Mouse (Mus musculus) thymus, adult 18-20 months (tissue): Measurements from ENCODE around the gene Serpina1c.
"Not testable (repeated sequence)": the region's sequence is repeated elsewhere in the genome, so short reads cannot be mapped to it uniquely, and the experiment has no call there.

Experiments
- DNase-seq, 2 experiments: peaks; one replicate each; pipeline ENCODE4 v3.0.0; 2022; ENCODE audit warnings: mixed read lengths in 2 of 2

Gene Serpina1c

DNA sequence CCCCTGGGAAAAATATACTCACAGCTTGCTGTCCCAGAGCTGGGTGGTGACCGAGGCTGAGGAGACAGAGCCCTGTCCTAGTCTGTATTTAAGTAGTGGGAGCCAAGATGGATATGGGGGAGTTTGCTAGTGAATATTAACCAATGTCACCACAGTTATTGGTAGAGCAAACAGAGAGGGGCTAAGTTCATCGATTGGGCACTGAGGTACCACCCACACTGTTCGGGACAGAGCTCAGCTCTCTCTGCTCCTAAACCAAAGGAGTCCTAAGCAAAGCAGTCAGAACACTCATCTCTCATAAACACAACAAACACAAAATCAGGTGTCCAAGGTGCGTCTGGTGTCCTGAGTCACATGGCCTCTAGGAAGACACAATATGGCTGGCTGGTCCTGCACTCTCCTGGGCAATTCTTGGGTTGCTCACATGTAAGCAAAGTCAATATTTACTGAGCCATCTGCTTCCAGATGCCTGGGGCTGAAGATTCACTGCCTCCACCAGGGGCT lies at the start of gene Serpina1c:
Serpina1c (minus strand) TSS at position 51 of the 504 bp plus-strand sequence.
- not testable (repeated sequence) for DNase-seq

DNA sequence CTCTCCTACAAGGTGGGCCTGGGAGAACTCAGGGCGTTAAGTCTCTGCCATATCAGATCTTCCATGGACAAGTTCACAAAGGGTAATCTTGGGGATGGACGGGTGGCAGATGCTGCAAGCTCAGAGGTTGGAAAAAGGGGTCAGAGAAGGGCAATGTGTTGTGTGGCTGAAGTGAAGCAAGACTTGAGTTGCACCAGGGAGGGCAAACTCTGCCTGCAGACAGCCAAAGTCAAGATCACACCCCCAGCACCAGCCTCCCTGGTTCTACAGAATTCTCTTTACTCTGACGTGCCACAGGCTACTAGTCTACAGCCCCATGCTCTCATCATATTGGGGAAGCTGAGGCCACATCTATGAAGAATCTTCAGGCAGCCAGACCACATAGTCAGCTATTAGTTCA lies 48.3 kb upstream of the Serpina1c start:
- DNase-seq, result not testable (repeated sequence)

DNA sequence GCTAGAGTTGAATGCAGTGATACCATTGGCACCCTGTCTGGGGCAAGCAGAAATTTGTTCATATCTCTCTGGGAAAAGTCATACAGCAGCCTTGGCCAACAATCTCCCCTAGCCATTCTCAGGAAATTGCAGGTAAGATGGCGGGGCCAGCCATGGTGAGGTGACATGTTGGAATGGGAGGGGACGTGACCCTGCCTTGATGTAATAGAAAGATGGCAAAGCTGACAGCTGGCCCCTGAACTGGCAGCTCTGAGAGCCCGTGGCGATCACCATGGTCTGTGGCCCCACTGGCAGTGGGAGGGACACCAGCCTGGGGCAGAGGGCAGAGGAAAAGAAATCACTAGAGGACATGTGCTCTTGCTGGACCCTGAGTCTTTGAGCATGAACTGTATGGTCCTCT lies 41.6 kb upstream of the Serpina1c start:
- DNase-seq, result no peak

DNA sequence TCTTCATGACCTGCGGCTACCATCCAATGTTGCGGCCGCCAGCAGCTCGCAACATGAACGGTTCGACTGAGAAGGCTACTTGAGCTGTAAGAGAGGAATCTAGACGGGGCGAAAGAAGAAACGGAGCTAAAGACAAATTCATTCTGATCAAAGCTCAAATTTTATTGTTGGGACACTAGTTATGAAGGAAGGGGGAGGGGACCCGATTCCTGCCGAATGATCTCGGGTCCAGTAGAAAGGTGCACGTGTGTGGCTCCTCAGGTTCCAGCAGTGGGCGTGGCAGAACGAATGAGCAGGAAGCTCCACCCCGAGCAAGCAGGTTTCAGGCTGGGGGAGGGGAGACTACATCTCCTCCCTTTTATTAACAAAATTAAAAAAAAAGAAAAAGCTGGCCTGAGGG lies 4.5 kb upstream of the Serpina1c start:
- not testable (repeated sequence) for DNase-seq

DNA sequence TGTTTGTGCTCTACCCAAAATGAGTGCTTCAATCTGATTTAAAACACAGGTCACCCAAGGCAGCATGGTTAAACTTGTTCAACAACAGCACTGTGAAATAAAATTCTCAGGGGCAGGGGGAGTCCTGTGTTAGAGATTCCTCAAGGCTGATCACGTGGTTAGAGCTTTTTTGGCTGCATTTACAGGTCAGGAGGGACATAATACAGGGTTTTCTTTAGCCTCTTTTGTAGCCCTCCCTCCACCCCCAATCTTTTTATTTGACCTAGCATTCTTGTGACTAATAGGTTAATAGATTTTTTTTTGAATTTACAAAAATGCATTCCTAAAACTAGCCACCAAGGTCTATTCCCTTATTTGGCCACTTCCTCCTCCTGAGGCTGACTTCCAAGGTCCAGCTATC lies 3.1 kb upstream of the Serpina1c start:
- not testable (repeated sequence) for DNase-seq

DNA sequence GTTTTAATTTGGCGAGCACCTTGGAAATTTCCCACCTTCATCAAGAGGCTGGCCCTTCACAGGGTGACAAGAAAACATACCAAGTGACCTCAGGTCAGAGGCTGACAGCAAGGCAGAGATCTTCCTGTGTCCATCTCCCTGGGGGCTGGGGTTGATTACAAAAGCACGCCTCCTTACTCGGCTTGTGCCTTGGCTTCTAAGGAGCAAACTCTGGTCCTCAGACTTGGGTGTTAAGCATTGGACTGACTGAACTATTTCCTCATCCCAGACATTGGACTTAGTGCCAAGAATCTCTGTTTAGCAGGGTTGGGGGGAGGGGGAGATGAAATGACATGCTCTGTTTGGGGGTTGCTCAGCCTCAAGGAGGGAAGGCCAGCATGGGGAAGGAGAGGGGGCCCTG lies 2.8 kb downstream of the Serpina1c start:
- not testable (repeated sequence) for DNase-seq

DNA sequence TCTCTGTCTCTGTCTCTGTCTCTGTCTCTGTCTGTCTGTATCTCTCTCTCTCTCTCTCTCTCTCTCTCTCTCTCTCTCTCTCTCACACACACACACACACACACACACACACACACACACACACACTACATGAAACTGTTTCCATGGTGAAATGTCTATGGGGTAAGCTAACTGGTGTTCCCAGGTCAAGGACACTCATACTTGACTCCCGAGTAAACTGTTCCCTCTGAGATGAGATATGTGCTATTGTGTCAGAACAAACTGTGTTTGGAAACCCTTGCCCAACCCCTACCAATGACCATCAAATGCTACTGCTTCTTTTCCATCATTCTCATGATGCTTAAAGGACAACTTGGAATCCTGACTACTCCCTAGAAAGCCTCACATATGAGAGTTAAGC lies 37.8 kb downstream of the Serpina1c start:
- DNase-seq, result not testable (repeated sequence)

DNA sequence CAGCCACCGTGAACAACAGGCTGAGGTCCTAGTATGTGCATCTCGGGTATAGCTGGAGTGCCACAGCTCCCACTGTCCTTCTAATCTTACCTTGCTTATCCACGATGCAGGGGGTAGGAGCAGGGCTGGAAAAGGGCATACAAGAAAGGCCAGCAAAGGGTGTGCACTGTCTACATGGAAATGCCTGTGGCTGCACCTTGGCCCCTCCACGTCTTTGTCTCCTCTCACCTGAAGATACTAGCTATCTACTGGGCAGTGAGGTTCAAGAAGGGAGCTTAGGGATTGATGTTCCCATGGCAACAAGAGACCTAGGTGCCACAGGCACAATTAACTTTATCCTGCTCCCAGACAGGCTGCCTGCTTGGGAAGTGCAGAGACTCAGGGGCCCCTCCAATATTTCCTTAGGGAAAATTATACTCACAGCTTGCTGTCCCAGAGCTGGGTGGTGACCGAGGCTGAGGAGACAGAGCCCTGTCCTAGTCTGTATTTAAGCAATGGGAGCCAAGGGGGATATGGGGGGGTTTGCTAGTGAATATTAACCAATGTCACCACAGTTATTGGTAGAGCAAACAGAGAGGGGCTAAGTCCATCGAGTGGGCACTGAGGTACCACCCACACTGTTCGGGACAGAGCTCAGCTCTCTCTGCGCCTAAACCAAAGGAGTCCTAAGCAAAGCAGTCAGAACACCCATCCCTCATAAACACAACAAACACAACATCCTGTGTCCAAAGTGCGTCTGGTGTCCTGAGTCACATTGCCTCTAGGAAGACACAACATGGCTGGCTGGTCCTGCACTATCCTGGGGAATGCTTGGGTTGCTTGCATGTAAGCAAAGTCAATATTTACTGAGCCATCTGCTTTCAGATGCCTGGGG lies 41.3 kb downstream of the Serpina1c start, which contains the start of gene Serpina1a:
Serpina1a (minus strand) TSS at position 462 of the 874 bp plus-strand sequence.
- not testable (repeated sequence) for DNase-seq

DNA sequence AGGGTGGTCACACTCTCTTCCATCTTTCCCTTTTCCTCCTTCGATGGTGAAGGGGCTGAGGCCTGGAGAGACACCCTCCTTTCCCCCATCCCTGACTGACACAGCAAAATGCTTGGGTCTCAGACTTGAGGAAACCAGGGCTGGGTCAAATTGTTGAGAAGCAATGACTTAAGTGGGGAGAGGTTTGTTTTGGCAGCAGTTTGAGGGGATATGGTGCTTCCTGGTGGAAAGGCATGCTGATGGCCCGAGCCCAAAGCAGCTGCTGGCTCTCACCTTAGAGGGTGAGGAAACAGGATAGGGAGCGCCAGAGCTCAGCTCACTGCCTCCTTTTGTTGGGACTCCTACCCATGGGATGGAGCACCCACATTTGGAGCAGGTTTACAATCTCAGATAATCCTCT lies 43.7 kb downstream of the Serpina1c start:
- no peak for DNase-seq

DNA sequence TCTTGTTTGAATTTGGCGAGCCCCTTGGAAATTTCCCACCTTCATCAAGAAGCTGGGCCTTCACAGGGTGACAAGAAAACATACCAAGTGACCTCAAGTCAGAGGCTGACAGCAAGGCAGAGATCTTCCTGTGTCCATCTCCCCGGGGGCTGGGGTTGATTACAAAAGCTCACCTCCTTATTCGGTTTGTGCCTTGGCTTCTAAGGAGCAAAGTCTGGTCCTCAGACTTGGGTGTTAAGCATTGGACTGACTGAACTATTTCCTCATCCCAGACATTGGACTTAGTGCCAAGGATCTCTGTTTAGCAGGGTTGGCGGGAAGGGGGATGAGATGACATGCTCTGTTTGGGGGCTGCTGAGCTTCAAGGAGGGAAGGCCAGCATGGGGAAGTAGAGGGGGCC lies 44.1 kb downstream of the Serpina1c start:
- DNase-seq, result not testable (repeated sequence)

DNA sequence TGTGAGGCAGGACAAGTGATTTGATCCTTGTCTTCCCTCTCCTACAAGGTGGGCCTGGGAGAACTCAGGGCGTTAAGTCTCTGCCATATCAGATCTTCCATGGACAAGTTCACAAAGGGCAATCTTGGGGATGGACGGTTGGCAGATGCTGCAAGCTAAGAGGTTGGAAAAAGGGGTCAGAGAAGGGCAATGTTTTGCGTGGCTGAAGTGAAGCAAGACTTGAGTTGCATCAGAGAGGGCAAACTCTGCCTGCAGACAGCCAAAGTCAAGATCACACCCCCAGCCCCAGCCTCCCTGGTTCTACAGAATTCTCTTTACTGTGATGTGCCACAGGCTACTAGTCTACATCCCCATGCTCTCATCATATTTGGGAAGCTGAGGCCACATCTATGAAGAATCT lies 45.1 kb downstream of the Serpina1c start:
- not testable (repeated sequence) for DNase-seq

DNA sequence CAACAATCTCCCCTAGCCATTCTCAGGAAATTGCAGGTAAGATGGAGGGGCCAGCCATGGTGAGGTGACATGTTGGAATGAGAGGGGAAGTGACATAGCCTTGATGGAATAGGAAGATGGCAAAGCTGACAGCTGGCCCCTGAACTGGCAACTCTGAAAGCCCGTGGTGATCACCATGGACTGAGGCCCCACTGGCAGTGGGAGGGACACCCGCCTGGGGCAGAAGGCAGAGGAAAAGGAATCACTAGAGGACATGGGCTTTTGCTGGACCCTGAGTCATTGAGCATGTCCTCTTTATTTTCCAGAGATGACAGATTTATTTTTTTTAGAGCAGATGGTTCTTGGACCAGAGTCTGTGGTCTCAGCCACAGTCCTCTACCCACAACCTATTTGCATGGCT lies 51.7 kb downstream of the Serpina1c start:
- DNase-seq, result not testable (repeated sequence)
